8 mouse cellular contexts compared by ENCODE assay signal in genomic region chr2:156775455-156776435, GRCm38 (mm10). TPM values are rescaled to one million over a fixed set of nuclear protein-coding genes. Genes with fewer than 3 reads are reported as not detected.
DNase-seq lines count a peak whose midpoint lies in the region; ATAC-seq and TF ChIP-seq lines count a peak whose summit lies in the region.

No protein-coding gene starts in this region.

- no peak for ATAC-seq in erythroblast, adult 5-6 weeks (replicated peaks; ENCODE audit: low FRiP score, poor library complexity, severe bottlenecking)
- no peak for ATAC-seq in liver, embryonic 12.5 days
- no peak for ATAC-seq in stomach, postnatal 0 days (ENCODE audit: low FRiP score, low TSS enrichment)

- H3K4me3 ChIP-seq in erythroblast, embryonic 14.5 days (replicated peaks): peak overlapping the region; percentile 28
- peak overlapping the region; percentile 28; the same call in 1 of the 2 replicates for H3K4me3 ChIP-seq in spleen, adult 2 months (ENCODE audit: extremely low read depth, insufficient read depth, insufficient read length)
- peak overlapping the region; percentile 40 for H3K4me3 ChIP-seq in liver, embryonic 12.5 days
- peak overlapping the region; percentile 58 for H3K4me3 ChIP-seq in stomach, postnatal 0 days (ENCODE audit: low read depth, low read length)

- peak overlapping the region; percentile 62 for H3K4me2 ChIP-seq in liver, embryonic 12.5 days
- peak overlapping the region; percentile 54 for H3K4me2 ChIP-seq in stomach, postnatal 0 days (replicated peaks; ENCODE audit: low read depth)

- H3K9ac ChIP-seq in liver, embryonic 12.5 days: peak overlapping the region; percentile 35; the same call in 1 of the 2 replicates
- H3K9ac ChIP-seq in stomach, postnatal 0 days (ENCODE audit: low read length): peak overlapping the region; percentile 87

- no peaks in the 10 kb centered on the region for H3K36me3 ChIP-seq in erythroblast, embryonic 14.5 days (ENCODE audit: control insufficient read depth)
- H3K36me3 ChIP-seq in spleen, adult 2 months (ENCODE audit: control insufficient read depth, insufficient read depth, low read length): no peaks in the 10 kb centered on the region
- H3K36me3 ChIP-seq in liver, embryonic 12.5 days: no peaks in the 10 kb centered on the region
- H3K36me3 ChIP-seq in stomach, postnatal 0 days (ENCODE audit: control insufficient read depth, insufficient read depth, low read length): 0 out of 2 replicates have a peak, but pooled peaks cover 2% of the 10 kb centered on the region

- no peak for DNase-seq in spleen, adult 2 months (ENCODE audit: low read depth in 1 of 2, low spot score in 2 of 2)
- DNase-seq in spleen, postnatal 14 days (ENCODE audit: low spot score in 2 of 2): no peak
- peak; percentile 12 for DNase-seq in stomach, postnatal 0 days (ENCODE audit: low spot score)
- no peak for DNase-seq in thymus, postnatal 0 days (ENCODE audit: low spot score)
- no peak for DNase-seq in embryo, embryonic 10 days (ENCODE audit: low spot score)

- TF ChIP-seq CTCF in spleen, adult 2 months (IDR thresholded peaks at IDR 0.05; ENCODE audit: extremely low read depth, insufficient read depth, insufficient read length, insufficient replicate concordance): no peak
- no peak for TF ChIP-seq CTCF in stomach, postnatal 0 days (IDR thresholded peaks at IDR 0.05; ENCODE audit: low read depth)

- no peak for TF ChIP-seq POLR2A in spleen, adult 2 months (IDR thresholded peaks at IDR 0.05; ENCODE audit: low read depth, low read length)

- H3K27me3 ChIP-seq in erythroblast, embryonic 14.5 days (ENCODE audit: control insufficient read depth): peaks cover 22% of the 10 kb centered on the region
- no peaks in the 10 kb centered on the region for H3K27me3 ChIP-seq in spleen, adult 2 months (ENCODE audit: control insufficient read depth, insufficient read depth, low read length)
- peaks cover 40% of the 10 kb centered on the region for H3K27me3 ChIP-seq in liver, embryonic 12.5 days (replicated peaks)
- H3K27me3 ChIP-seq in stomach, postnatal 0 days (ENCODE audit: control insufficient read depth, insufficient read depth, low read length): no peaks in the 10 kb centered on the region

- no peak for TF ChIP-seq EP300 in stomach, postnatal 0 days (optimal IDR thresholded peaks at IDR 0.05)

- 46% methylated on average over 17 of the region's 17 CpGs for WGBS in spleen, adult 2 months
- 30% methylated on average over 17 of the region's 17 CpGs for whole genome bisulfite sequencing in liver, embryonic 12.5 days (ENCODE audit: insufficient replicate concordance)
- WGBS in stomach, postnatal 0 days: 22% methylated on average over 17 of the region's 17 CpGs

- H3K4me1 ChIP-seq in erythroblast, embryonic 14.5 days (ENCODE audit: control insufficient read depth): peaks cover 42% of the 10 kb centered on the region
- H3K4me1 ChIP-seq in spleen, adult 2 months (ENCODE audit: control insufficient read depth, insufficient read depth, insufficient read length): peaks cover 8% of the 10 kb centered on the region; the same call in 1 of the 2 replicates
- peaks cover 59% of the 10 kb centered on the region for H3K4me1 ChIP-seq in liver, embryonic 12.5 days
- H3K4me1 ChIP-seq in stomach, postnatal 0 days (replicated peaks; ENCODE audit: control insufficient read depth, insufficient read depth): no peaks in the 10 kb centered on the region

- peak overlapping the region; percentile 26; the same call in 1 of the 2 replicates for H3K27ac ChIP-seq in spleen, adult 2 months (ENCODE audit: insufficient read depth, low read length)
- H3K27ac ChIP-seq in liver, embryonic 12.5 days: no peak overlapping the region
- H3K27ac ChIP-seq in stomach, postnatal 0 days (replicated peaks): peak overlapping the region; percentile 95

- no peaks in the 10 kb centered on the region for H3K9me3 ChIP-seq in erythroblast, embryonic 14.5 days (ENCODE audit: control insufficient read depth, low read length)
- H3K9me3 ChIP-seq in liver, embryonic 12.5 days (replicated peaks): no peaks in the 10 kb centered on the region
- no peaks in the 10 kb centered on the region for H3K9me3 ChIP-seq in stomach, postnatal 0 days (ENCODE audit: control insufficient read depth, low read length)

RNA-seq across cellular contexts. Expression of gene Myl9, which starts 0.5 kb away (rescaled TPM):
- 0.10 and 0.13 TPM in 2 replicates for polyA plus RNA-seq in erythroblast, embryonic 14.5 days (2012)
- 1.3 and 4.4 TPM in 2 replicates for total RNA-seq in erythroblast, adult 5-6 weeks (2015; ENCODE audit: low replicate concordance)
- 0.60 and 2.5 TPM in 2 replicates for total RNA-seq in erythroblast, adult 5-6 weeks (2017; ENCODE audit: low replicate concordance)
- 100 and 116 TPM in 2 replicates for polyA plus RNA-seq in spleen, adult 2 months (2012; rRNA removed)
- polyA plus RNA-seq in liver, embryonic 12.5 days (2016; fragmentation: Nextera tagmentation; extraction: Ambion mirVana): 70.5 and 76.1 TPM in 2 replicates
- 2,268 and 2,333 TPM in 2 replicates for polyA plus RNA-seq in stomach, postnatal 0 days (2015; fragmentation: Nextera tagmentation; extraction: Ambion mirVana)
- 20.6 and 27.1 TPM in 2 replicates for polyA plus RNA-seq in thymus, postnatal 0 days (2015; fragmentation: Nextera tagmentation; extraction: Ambion mirVana)

Comparison
In these comparisons a context has a peak if more than half of its experiments do, and no peak if none do; other contexts are left out.
1. RNA of gene Myl9, which starts 0.5 kb away (polyA plus RNA-seq): 2,268 to 2,333 TPM in stomach, postnatal 0 days; 100 to 116 TPM in spleen, adult 2 months, 70.5 to 76.1 TPM in liver, embryonic 12.5 days, 20.6 to 27.1 TPM in thymus, postnatal 0 days and 0.10 to 0.13 TPM in erythroblast, embryonic 14.5 days; every median in the first group is over 10 times any median in the second.
2. Peak in every context shown above with its lines, with median percentiles within 50 percentile points of each other: H3K4me3 ChIP-seq.